Mouse (Mus musculus): Measurements from ENCODE around the gene Capns1.
A peak's percentile ranks its signal among the peaks of the same experiment; 100 is the strongest.

The Capns1 gene

GRCm38 (mm10) chr7:30170283-30170951 lies 28.2 kb downstream of the Capns1 start:
- DNase-seq (ENCODE audit: low read depth, low spot score), result no peak

GRCm38 (mm10) chr7:30169583-30170282 lies 28.9 kb downstream of the Capns1 start, which contains the start of gene Zfp146:
Zfp146 (minus strand) TSS chr7:30169750.
- peak; percentile 99 for DNase-seq (ENCODE audit: low read depth, low spot score)

- DNase-seq (ENCODE audit: low read depth, low spot score), result peak; percentile 61
Measured at GRCm38 (mm10) chr7:30168914-30169582, 29.6 kb downstream of the Capns1 start.

- DNase-seq (ENCODE audit: low read depth, low spot score), result no peak
Measured at GRCm38 (mm10) chr7:30164745-30165144, 33.9 kb downstream of the Capns1 start.

GRCm38 (mm10) chr7:30163113-30163512 lies 35.5 kb downstream of the Capns1 start:
- DNase-seq (ENCODE audit: low read depth, low spot score), result peak; percentile 24

GRCm38 (mm10) chr7:30155507-30155906 lies 43.1 kb downstream of the Capns1 start:
- DNase-seq (ENCODE audit: low read depth, low spot score), result no peak

- DNase-seq (ENCODE audit: low read depth, low spot score), result no peak
Measured at GRCm38 (mm10) chr7:30154040-30154439, 44.6 kb downstream of the Capns1 start.

GRCm38 (mm10) chr7:30147011-30147410 lies 51.6 kb downstream of the Capns1 start:
- DNase-seq (ENCODE audit: low read depth, low spot score), result no peak

- DNase-seq (ENCODE audit: low read depth, low spot score), result peak; percentile 77
Measured at GRCm38 (mm10) chr7:30143555-30144209, 54.9 kb downstream of the Capns1 start.

GRCm38 (mm10) chr7:30143170-30143554 lies 55.4 kb downstream of the Capns1 start:
- no peak for DNase-seq (ENCODE audit: low read depth, low spot score)

Data from brain, adult 2 months (tissue).